ENCODE assay signal across 13 mouse cellular contexts in genomic region chr9:56412716-56413115, GRCm38 (mm10).
"Had no signal": no experiment of that assay in that cellular context is flagged by ENCODE, and none has a peak within 500 bp of the region (broad histone marks: within the 10 kb centered on the region; RNA-seq: fewer than 3 reads in every experiment).

No protein-coding gene starts in this region.

- H3K27me3 ChIP-seq: kidney, embryonic 15.5 days; liver, embryonic 15.5 days; midbrain, embryonic 12.5 days; neural tube, embryonic 13.5 days; stomach, embryonic 15.5 days had no signal

- H3K9ac ChIP-seq: kidney, embryonic 15.5 days; liver, embryonic 15.5 days; midbrain, embryonic 12.5 days; neural tube, embryonic 13.5 days; stomach, embryonic 15.5 days had no signal

- H3K4me3 ChIP-seq: kidney, embryonic 15.5 days; left cerebral cortex, adult 2 months; limb, embryonic 10.5 days; liver, embryonic 15.5 days; midbrain, embryonic 12.5 days; neural tube, embryonic 13.5 days; stomach, embryonic 15.5 days had no signal

- H3K36me3 ChIP-seq: kidney, embryonic 15.5 days; limb, embryonic 10.5 days; liver, embryonic 15.5 days; midbrain, embryonic 12.5 days; neural tube, embryonic 13.5 days; stomach, embryonic 15.5 days had no signal

- DNase-seq: kidney, postnatal 14 days; lung, adult 2 months; lung, postnatal 10 days; right cerebral cortex, postnatal 14 days; thymus, adult 2 months; thymus, postnatal 25 days had no signal

- H3K27ac ChIP-seq: kidney, embryonic 15.5 days; left cerebral cortex, adult 2 months; limb, embryonic 10.5 days; liver, embryonic 15.5 days; midbrain, embryonic 12.5 days; neural tube, embryonic 13.5 days; stomach, embryonic 15.5 days had no signal
